Comparison of ENCODE assay signal across 1 mouse cellular context in genomic region chr19:47133161-47133560, GRCm38 (mm10).
TF ChIP-seq lines count a peak whose summit lies in the region.

No protein-coding gene starts in this region.

TF ChIP-seq in MEL, 35 proteins besides CTCF, POLR2A, EP300 and RAD21 (continued from another document):
- TF ChIP-seq MEF2A (IDR thresholded peaks at IDR 0.05; ENCODE audit: extremely low read depth, insufficient replicate concordance, low read depth, low read length, poor library complexity, severe bottlenecking), result peak; percentile 92; the same call in 1 of the 2 replicates
- TF ChIP-seq CHD2 (IDR thresholded peaks at IDR 0.05; ENCODE audit: low read length), result peak; percentile 19; the same call in 1 of the 2 replicates
- TF ChIP-seq TCF12 (IDR thresholded peaks at IDR 0.05; ENCODE audit: low read depth, low read length), result peak; percentile 62
